Mouse (Mus musculus) skeletal muscle tissue, adult 2 months (tissue): ENCODE results near the gene Zfp445.
"Not testable (repeated sequence)": the region's sequence is repeated elsewhere in the genome, so short reads cannot be mapped to it uniquely, and the experiment has no call there.

Experiments used
- DNase-seq: peaks from one replicate; pipeline ENCODE4 v3.0.0-alpha.2; 2012; ENCODE audit warnings: low read depth, low spot score

Zfp445 gene

GRCm38 (mm10) chr9:122865697-122866166, at the start of gene Zfp445:
Zfp445 (minus strand) TSS chr9:122866006.
- peak; percentile 68 for DNase-seq

- DNase-seq = peak; percentile 30
Measured at GRCm38 (mm10) chr9:122902717-122903535, 37.1 kb upstream of the Zfp445 start.

DNA sequence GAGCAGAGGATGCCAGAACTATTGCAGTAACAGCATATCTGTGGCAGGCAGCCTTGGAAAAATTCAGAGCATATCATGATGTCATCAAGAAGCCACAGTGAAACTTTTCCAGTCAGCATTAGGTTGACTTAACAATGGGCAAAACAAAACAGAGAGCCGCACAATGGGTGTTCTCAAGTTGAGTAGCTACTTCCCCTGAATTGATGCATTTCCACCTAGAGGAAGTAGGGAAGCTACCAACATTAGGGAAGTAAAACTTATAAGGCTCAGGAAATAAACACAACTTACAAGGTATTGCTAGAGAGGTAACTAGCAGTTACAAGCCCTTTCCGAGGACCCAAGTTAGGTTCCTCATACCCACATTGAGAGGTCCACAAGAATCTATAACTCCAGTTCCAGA, 35.2 kb upstream of the Zfp445 start:
- DNase-seq = no peak

DNA sequence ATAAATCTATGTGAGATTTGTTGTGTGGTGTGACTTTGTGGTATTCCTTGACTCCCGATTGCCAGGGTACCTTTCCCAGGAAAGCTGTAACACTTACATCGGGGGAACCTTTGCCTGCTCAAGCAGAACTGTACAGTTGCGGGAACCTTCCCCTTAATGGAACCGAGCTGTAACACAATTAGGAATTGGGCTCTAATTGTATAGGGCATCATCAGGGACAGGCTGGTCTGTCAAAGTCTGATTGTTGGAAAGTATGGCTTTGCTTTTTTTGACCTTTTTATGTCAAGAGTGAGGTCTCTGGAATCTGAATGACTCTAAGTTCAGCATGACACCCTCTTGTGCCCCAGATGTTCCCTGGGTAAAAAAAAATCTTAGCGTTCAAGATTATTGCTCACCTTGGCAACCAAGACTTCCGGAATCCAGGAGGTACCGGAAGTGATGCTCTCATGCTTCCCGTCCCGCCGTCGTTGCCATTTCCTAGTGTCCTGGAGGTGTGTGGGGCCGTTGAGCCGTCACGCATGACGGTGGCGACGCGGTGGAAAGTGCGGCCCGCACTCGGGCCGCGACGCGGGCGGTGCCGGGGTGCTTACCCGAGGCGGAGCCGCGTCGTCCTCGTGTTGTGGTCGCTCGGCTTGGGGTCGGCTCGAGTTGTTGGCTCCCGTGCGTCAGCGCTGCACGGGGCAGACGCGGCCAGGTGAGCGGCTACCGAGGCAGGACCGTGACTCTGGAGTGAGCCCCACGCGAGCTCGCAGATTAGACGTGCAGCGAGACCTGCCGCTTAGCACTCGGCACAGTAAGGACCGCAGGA, 20.8 kb upstream of the Zfp445 start:
- DNase-seq = peak; percentile 47

- DNase-seq = no peak
Measured at GRCm38 (mm10) chr9:122885385-122885784, 19.6 kb upstream of the Zfp445 start, which contains the start of gene Zkscan7. Zkscan7 (plus strand) TSS chr9:122885685.

GRCm38 (mm10) chr9:122875145-122875544, 9.3 kb upstream of the Zfp445 start:
- DNase-seq = no peak

- no peak for DNase-seq
Measured at GRCm38 (mm10) chr9:122874653-122875052, 8.8 kb upstream of the Zfp445 start.

- no peak for DNase-seq
Measured at GRCm38 (mm10) chr9:122872595-122872994, 6.8 kb upstream of the Zfp445 start.

DNA sequence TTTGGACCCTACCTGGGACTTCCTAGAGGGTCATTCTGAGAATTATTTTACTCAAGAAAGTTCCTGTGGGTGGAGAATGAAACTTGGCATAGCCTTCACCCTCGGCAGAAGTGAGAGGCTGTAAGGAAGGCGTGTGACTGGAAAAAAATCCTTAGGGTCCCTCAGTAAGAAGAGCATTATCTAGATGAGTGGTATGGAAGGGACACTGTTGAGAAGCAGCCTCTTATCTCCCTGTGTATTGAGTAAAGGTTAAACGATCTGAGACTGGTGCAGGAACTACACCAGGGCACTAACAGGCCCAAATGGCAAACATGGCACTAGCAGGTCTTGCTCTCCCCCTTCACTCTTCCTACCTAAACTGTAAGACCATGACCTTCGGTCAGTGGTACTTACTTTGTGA, 386 bp upstream of the Zfp445 start:
- DNase-seq = no peak

DNA sequence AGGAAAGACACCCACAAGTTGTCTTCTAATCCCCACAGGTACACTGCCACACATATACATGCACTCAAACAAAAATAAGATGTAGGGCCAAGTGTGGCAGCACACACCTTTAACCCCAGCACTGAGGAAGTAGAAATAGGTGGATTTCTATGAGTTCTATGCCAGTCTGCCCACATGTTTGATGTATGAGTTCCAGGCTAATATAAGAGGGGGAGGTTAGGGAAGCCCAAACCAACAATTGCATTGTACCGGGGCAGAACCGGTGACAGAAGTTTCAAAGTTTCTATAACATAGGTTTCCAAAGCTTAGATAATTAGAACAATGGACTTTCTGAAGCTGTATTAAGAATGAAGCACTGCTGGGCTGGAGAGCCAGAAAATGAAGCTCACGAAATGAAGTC, 958 bp downstream of the Zfp445 start:
- no peak for DNase-seq

- DNase-seq = no peak
Measured at GRCm38 (mm10) chr9:122863731-122864130, 2.1 kb downstream of the Zfp445 start.

DNA sequence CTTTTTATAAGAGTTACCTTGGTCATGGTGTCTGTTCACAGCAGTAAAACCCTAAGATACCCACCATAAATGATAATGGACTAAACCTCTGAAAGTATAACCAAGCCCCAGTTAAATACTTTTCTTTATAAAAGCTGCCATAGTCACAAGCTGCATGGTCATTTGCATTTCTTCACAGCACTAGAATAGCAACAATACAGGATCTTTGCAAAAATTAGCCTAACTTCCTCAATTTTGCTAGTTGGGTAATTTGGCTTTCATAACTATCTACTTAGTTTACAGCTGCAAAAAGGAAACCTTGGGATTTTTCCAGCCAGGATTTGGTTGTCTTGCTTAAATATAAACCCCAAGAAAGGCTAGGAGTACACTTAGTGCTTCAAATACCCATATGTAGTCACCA, 5.1 kb downstream of the Zfp445 start:
- no peak for DNase-seq

DNA sequence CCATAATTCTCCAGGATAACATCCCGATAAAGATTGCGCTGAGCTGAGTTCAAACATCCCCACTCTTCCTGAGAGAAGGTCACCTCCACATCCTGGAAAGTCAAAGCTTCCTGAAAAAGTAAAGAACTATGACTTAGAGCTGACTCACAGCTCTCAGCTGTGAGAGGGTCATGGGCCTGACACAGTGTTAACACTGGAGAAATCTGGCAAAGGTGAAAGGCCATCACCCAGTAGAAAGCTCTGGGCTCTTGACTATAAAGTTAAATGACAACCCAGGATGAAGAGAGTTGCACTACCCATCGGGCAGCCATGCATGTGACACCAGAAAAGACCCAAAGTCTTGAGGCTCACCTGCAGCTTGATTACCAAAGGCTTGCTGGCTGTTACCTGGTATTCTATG, 9.1 kb downstream of the Zfp445 start:
- no peak for DNase-seq

DNA sequence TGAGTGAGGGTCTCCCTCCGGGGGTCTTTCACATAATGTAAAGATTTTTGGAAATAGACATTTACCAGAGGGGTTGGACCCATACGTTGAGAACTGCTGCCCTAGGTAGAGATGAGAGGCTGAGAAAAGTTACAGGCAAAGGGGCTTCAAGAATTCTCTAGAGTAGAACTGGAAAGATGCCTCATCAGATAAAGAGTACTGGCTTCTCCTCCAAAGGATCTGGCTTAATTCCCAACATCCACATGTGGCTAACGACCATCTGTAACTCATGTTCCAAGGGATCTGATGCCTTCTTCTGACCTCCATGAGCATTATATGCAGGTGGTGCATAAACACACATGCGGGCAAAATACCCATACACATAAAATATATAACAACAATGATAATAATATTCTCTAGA, 10.2 kb downstream of the Zfp445 start:
- DNase-seq = no peak

DNA sequence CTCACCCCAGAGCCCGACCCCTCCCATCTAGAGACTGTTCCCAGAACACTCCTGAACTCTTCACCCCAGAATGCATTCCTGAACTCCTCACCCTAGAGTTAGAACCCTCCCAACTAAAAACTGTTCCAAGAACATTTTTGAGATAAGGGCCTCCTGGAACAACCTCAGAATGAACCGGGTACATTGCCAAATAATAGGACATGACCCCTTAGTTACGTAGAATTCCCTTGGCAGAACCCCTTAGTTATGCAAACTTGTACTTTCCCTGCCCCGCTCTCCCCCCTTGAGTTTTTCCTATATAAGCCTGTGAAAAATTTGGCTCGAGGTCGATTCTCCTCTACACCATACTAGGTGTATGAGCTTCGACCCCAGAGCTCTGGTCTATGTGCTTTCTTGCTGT, 10.7 kb downstream of the Zfp445 start:
- not testable (repeated sequence) for DNase-seq

DNA sequence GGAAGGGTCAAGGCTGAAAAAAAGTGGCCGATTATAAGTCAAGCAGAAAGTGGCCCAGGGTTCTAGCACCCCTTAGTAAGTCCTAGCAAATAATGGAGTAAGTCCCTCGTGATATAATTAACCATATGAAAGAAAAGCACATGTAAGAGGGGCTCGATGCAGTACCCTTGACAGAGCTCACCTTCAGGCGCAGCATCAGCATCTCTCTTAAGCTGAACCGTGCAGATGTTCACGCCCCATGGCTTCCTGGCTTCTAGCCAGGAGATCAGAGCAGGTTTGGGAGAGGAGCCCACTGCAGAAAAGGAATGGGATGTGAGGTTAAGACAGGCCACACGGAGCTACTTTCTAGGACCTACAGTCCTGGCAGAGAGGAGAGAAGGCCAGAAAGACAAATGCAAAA, 11.3 kb downstream of the Zfp445 start:
- no peak for DNase-seq

DNA sequence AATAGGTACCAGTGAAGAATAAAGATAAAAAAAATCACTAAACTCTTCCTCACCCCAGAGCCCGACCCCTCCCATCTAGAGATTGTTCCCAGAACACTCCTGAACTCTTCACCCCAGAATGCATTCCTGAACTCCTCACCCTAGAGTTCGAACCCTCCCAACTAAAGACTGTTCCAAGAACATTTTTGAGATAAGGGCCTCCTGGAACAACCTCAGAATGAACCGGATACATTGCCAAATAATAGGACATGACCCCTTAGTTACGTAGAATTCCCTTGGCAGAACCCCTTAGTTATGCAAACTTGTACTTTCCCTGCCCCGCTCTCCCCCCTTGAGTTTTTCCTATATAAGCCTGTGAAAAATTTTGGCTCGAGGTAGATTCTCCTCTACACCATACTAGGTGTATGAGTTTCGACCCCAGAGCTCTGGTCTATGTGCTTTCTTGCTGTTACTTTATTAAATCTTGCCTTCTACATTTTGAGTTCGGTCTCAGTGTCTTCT, 17.9 kb downstream of the Zfp445 start:
- DNase-seq = not testable (repeated sequence)

DNA sequence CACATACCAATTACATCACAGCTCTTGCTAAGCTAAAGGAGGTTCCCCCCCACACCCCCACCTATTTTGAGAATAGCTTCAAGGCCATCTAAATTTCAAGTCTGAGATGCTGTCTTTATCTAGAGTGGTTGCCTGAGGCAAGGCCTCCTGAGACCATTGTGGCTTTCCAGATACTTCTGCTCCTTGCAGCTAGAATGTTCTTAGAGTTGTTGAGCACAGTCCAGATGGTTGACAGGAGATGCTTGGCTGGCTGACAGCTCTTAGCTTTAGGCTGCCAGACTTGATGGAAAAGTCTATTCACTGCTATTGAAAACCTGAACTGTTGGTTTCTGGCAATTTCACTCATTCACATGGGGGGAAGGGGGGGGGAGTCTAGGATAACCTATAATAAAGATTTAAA, 19.6 kb downstream of the Zfp445 start:
- DNase-seq = no peak

DNA sequence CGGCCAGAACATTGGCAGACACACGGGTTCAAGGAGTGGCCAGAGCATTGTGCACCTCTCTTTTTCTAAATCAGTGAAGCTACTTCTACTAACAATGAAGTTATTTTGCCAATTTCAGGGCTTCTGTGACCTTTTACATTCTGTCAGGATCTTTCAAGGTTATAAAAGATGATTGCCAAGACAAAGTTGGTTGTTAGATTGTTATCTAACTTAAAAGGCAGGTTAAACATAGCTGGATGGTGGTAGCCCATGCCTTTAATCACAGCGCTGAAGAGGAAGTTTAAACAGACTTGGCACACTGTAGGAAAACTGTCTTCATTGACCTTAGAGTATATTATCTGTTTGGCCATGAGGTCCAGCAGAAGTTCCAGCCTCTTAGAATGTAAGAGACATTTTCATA, 20.2 kb downstream of the Zfp445 start:
- no peak for DNase-seq

DNA sequence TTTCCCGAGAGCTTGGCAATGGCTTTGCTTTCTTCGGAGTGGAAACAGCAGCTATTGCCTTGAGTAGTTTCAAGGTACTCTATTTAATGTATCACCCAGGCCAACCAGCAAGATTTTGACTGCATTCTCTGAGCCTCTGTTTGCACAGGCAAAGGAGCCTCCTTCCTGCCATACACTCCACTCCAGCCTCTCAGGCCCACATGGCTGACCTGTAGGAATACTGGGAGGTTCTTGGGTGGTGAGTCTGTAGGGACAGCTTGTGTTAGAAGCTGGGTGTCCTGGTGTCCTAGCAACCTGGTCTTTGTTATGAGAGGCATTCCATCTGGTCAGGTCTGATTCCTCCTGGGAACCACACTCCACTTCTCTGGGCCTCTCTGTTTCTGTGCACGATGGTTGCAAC, 22.0 kb downstream of the Zfp445 start, which contains the start of gene Gm35549:
TSS of gene Gm35549 (minus strand) at position 276 of the 400 bp plus-strand sequence.
- DNase-seq = no peak

DNA sequence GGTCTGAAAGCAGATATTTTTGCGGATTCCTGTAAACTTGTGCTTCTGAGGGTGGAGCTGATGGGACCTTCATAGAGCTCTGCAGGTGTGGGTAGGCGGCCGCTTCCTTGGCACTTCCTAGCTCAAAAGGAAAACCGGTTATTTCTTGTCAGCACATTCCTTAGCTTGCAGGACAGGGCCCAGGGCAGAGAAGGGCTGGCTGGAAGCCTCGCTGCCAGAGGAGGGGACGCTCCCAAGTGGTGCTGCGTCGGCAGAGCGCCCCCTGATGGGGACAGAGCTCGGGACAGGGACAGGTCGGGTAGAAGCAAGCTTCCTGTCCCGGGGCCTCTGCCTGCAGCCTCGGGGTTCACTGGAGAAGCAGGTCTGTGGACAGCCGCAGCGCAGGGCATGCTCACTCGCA, 28.1 kb downstream of the Zfp445 start:
- DNase-seq = no peak

DNA sequence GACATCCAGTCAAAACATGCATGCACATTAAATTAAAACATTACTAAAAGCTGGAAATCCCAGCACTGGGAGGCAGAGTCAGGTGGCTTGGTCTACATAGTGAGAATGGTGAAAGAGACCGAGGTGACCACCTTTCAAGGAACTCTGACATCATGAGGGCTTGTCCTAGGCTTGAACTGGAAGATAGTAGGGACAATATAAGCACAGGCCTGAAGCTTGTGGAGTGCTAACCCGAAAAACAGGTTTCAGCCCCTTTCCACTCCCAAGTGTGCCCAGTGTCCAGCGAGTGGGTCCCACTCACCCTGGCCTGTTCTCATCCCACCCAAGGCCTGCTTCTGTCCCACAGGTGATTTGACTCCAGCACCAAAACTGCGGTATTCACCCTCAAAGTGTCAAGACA, 28.6 kb downstream of the Zfp445 start:
- DNase-seq = no peak
